In the genomic region with DNA sequence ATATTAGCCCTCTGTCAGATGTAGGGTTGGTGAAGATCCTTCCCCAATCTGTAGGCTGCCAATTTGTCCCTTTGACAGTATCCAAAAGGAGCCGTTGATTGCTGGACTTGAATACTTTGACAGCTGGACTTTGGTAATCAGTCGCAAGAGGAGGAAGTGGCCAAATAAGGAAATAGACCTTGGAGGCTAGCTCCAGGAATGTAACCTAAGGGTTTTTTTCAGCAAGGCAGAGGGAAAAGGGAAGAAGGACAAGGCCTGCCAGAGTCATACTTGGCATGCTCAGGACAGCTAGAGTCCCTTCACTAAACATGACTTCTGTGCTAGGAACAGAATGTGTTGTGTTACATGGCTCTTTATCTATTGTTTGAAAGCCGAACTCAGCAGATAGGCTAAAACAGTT, we compare ENCODE assay signal across 28 mouse cellular contexts. TPM values are rescaled to one million over a fixed set of nuclear protein-coding genes. Genes with fewer than 3 reads are reported as not detected.
A peak's percentile ranks its signal among the peaks of the same experiment; 100 is the strongest.
DNase-seq lines count a peak whose midpoint lies in the region; ATAC-seq lines count a peak whose summit lies in the region.
"Had no signal": no experiment of that assay in that cellular context is flagged by ENCODE, and none has a peak within 500 bp of the region (broad histone marks: within the 10 kb centered on the region; RNA-seq: fewer than 3 reads in every experiment).

No protein-coding gene starts in this region.

- H3K4me3 ChIP-seq in heart, embryonic 11.5 days (ENCODE audit: low read depth, low read length), result no peak overlapping the region
- no peak overlapping the region for H3K4me3 ChIP-seq in lung, embryonic 15.5 days
- no peak overlapping the region for H3K4me3 ChIP-seq in neural tube, embryonic 15.5 days (replicated peaks)
- H3K4me3 ChIP-seq: heart, embryonic 10.5 days; liver, embryonic 13.5 days; midbrain, embryonic 12.5 days; neural tube, embryonic 13.5 days had no signal

- intact Hi-C loops in heart, postnatal 10 days (cut with DNase I), result no loop called here

- H3K9me3 ChIP-seq in heart, embryonic 11.5 days (replicated peaks; ENCODE audit: control insufficient read depth, low read length), result no peaks in the 10 kb centered on the region
- H3K9me3 ChIP-seq in lung, embryonic 15.5 days, result no peaks in the 10 kb centered on the region
- H3K9me3 ChIP-seq in neural tube, embryonic 15.5 days (replicated peaks), result no peaks in the 10 kb centered on the region
- H3K9me3 ChIP-seq: heart, embryonic 10.5 days; liver, embryonic 13.5 days; midbrain, embryonic 12.5 days; neural tube, embryonic 13.5 days had no signal

- no peaks in the 10 kb centered on the region for H3K36me3 ChIP-seq in heart, embryonic 11.5 days (ENCODE audit: control insufficient read depth, insufficient read depth, low read length)
- no peaks in the 10 kb centered on the region for H3K36me3 ChIP-seq in lung, embryonic 15.5 days
- no peaks in the 10 kb centered on the region for H3K36me3 ChIP-seq in neural tube, embryonic 15.5 days
- H3K36me3 ChIP-seq: heart, embryonic 10.5 days; liver, embryonic 13.5 days; midbrain, embryonic 12.5 days; neural tube, embryonic 13.5 days had no signal

- H3K27me3 ChIP-seq in heart, embryonic 11.5 days (ENCODE audit: control insufficient read depth, insufficient read depth, low read length), result no peaks in the 10 kb centered on the region
- no peaks in the 10 kb centered on the region for H3K27me3 ChIP-seq in lung, embryonic 15.5 days
- no peaks in the 10 kb centered on the region for H3K27me3 ChIP-seq in neural tube, embryonic 15.5 days (replicated peaks)
- H3K27me3 ChIP-seq: liver, embryonic 13.5 days; midbrain, embryonic 12.5 days; neural tube, embryonic 13.5 days had no signal

- H3K4me2 ChIP-seq in heart, embryonic 11.5 days, result no peak overlapping the region
- H3K4me2 ChIP-seq in lung, embryonic 15.5 days, result no peak overlapping the region
- H3K4me2 ChIP-seq in neural tube, embryonic 15.5 days, result no peak overlapping the region
- H3K4me2 ChIP-seq: liver, embryonic 13.5 days; midbrain, embryonic 12.5 days; neural tube, embryonic 13.5 days had no signal

- H3K9ac ChIP-seq in heart, embryonic 11.5 days (ENCODE audit: low read depth, low read length), result no peak overlapping the region
- H3K9ac ChIP-seq in lung, embryonic 15.5 days, result no peak overlapping the region
- no peak overlapping the region for H3K9ac ChIP-seq in neural tube, embryonic 15.5 days (replicated peaks)
- H3K9ac ChIP-seq: liver, embryonic 13.5 days; midbrain, embryonic 12.5 days; neural tube, embryonic 13.5 days had no signal

- no peak for ATAC-seq in heart, embryonic 11.5 days (replicated peaks; ENCODE audit: insufficient number of reproducible peaks, low FRiP score, low TSS enrichment)
- no peak for ATAC-seq in lung, embryonic 15.5 days (ENCODE audit: borderline replicate concordance, extremely low read depth, low FRiP score, low TSS enrichment)
- no peak for ATAC-seq in neural tube, embryonic 15.5 days (ENCODE audit: low FRiP score)
- ATAC-seq: forebrain, embryonic 16.5 days; hindbrain, embryonic 16.5 days; intestine, embryonic 16.5 days had no signal

- no peak overlapping the region for H3K27ac ChIP-seq in heart, embryonic 11.5 days (ENCODE audit: low read depth, low read length)
- peak overlapping the region; percentile 15; the same call in 1 of the 2 replicates for H3K27ac ChIP-seq in lung, embryonic 15.5 days
- no peak overlapping the region for H3K27ac ChIP-seq in neural tube, embryonic 15.5 days (replicated peaks)
- H3K27ac ChIP-seq: heart, embryonic 10.5 days; liver, embryonic 13.5 days; midbrain, embryonic 12.5 days; neural tube, embryonic 13.5 days had no signal

- H3K4me1 ChIP-seq in heart, embryonic 11.5 days (ENCODE audit: control insufficient read depth, insufficient read depth, low read length), result no peaks in the 10 kb centered on the region
- no peaks in the 10 kb centered on the region for H3K4me1 ChIP-seq in lung, embryonic 15.5 days
- H3K4me1 ChIP-seq in neural tube, embryonic 15.5 days, result no peaks in the 10 kb centered on the region
- H3K4me1 ChIP-seq: heart, embryonic 10.5 days; liver, embryonic 13.5 days; midbrain, embryonic 12.5 days; neural tube, embryonic 13.5 days had no signal

- 32% methylated on average over 3 of the region's 3 CpGs for WGBS in heart, embryonic 11.5 days (ENCODE audit: insufficient replicate concordance)
- WGBS in lung, embryonic 15.5 days, result 39% methylated on average over 3 of the region's 3 CpGs
- WGBS in neural tube, embryonic 15.5 days, result 86% methylated on average over 3 of the region's 3 CpGs

- DNase-seq in adrenal gland, adult (ENCODE audit: inconsistent age in 2 of 2, low spot score in 1 of 2), result peak; percentile 13 to 68
- no peak for DNase-seq in adrenal gland, postnatal 4 days (ENCODE audit: low spot score in 2 of 2)
- DNase-seq in heart, postnatal 10 days, result peak; percentile 5 to 16
- no peak for DNase-seq in lung, postnatal 14 days
- peak; percentile 22 for DNase-seq in lung, postnatal 36 days
- DNase-seq: cerebellum, postnatal 10 days; embryo, embryonic 11 days; gastrocnemius, postnatal 36 days; kidney, postnatal 4 days; liver, embryonic 13.5 days; thymus, postnatal 4 days had no signal

RNA-seq across cellular contexts. Expression of a gene that starts 7.7 kb away (rescaled TPM):
- 1 to 10 TPM in 1 of 2 experiments, under 1 TPM in 1; 0.28 to 1.5 TPM for total RNA-seq in adrenal gland, postnatal 4 days (2021)
- under 1 TPM in 1 of 2 experiments, not detected in 1; 0.45 TPM for total RNA-seq in heart, postnatal 10 days (2021)
- polyA plus RNA-seq in heart, embryonic 11.5 days (2014; fragmentation: Nextera tagmentation; extraction: Ambion mirVana), result not detected in 2 replicates
- polyA plus RNA-seq in lung, embryonic 15.5 days (2015; fragmentation: Nextera tagmentation; extraction: Ambion mirVana), result 0.16 and 0.36 TPM in 2 replicates
- 0.23 TPM in 1 of 2 replicates, not detected in the other for polyA plus RNA-seq in neural tube, embryonic 15.5 days (2015; fragmentation: Nextera tagmentation; extraction: Ambion mirVana)
- total RNA-seq: gastrocnemius, postnatal 36 days; hematopoietic stem cell, adult 5-6 weeks; layer of hippocampus, postnatal 10 days; megakaryocyte progenitor cell, adult 5-6 weeks; monocyte, adult 5-6 weeks had no signal
- polyA plus RNA-seq: embryonic facial prominence, embryonic 14.5 days; forebrain, embryonic 16.5 days; intestine, embryonic 16.5 days; limb, embryonic 11.5 days; liver, embryonic 13.5 days; midbrain, embryonic 12.5 days; neural tube, embryonic 13.5 days; small intestine, adult 2 months; testis, adult 2 months had no signal

RNA-seq across cellular contexts. Expression of a gene that starts 11.2 kb away (rescaled TPM):
- total RNA-seq in adrenal gland, postnatal 4 days (2021), result 1 to 10 TPM in 1 of 2 experiments, under 1 TPM in 1; 0.51 to 1.1 TPM
- total RNA-seq in heart, postnatal 10 days (2021), result under 1 TPM in 1 of 2 experiments, not detected in 1; 0.14 TPM
- polyA plus RNA-seq in heart, embryonic 11.5 days (2014; fragmentation: Nextera tagmentation; extraction: Ambion mirVana), result 0.11 TPM in 1 of 2 replicates, not detected in the other
- polyA plus RNA-seq in lung, embryonic 15.5 days (2015; fragmentation: Nextera tagmentation; extraction: Ambion mirVana), result 0.14 and 0.18 TPM in 2 replicates
- 0.22 and 0.27 TPM in 2 replicates for polyA plus RNA-seq in neural tube, embryonic 15.5 days (2015; fragmentation: Nextera tagmentation; extraction: Ambion mirVana)
- total RNA-seq: gastrocnemius, postnatal 36 days; hematopoietic stem cell, adult 5-6 weeks; megakaryocyte progenitor cell, adult 5-6 weeks; monocyte, adult 5-6 weeks had no signal
- polyA plus RNA-seq: midbrain, embryonic 12.5 days; small intestine, adult 2 months had no signal

RNA-seq across cellular contexts. Expression of a gene that starts 18.0 kb away (rescaled TPM):
- 10 to 100 TPM; 27.8 to 29.4 TPM for total RNA-seq in adrenal gland, postnatal 4 days (2021)
- total RNA-seq in heart, postnatal 10 days (2021), result 10 to 100 TPM; 25.5 to 33.0 TPM
- polyA plus RNA-seq in heart, embryonic 11.5 days (2014; fragmentation: Nextera tagmentation; extraction: Ambion mirVana), result 4.1 and 5.1 TPM in 2 replicates
- polyA plus RNA-seq in lung, embryonic 15.5 days (2015; fragmentation: Nextera tagmentation; extraction: Ambion mirVana), result 22.6 and 25.3 TPM in 2 replicates
- 11.7 and 11.8 TPM in 2 replicates for polyA plus RNA-seq in neural tube, embryonic 15.5 days (2015; fragmentation: Nextera tagmentation; extraction: Ambion mirVana)
- total RNA-seq: hematopoietic stem cell, adult 5-6 weeks; megakaryocyte progenitor cell, adult 5-6 weeks; monocyte, adult 5-6 weeks had no signal

RNA-seq across cellular contexts. Expression of a gene that starts 59.6 kb away (rescaled TPM):
- total RNA-seq in adrenal gland, postnatal 4 days (2021), result under 1 TPM in 1 of 2 experiments, not detected in 1; 0.39 TPM
- under 1 TPM in 1 of 2 experiments, not detected in 1; 0.17 TPM for total RNA-seq in heart, postnatal 10 days (2021)
- polyA plus RNA-seq in heart, embryonic 11.5 days (2014; fragmentation: Nextera tagmentation; extraction: Ambion mirVana), result 0.09 and 0.21 TPM in 2 replicates
- polyA plus RNA-seq in lung, embryonic 15.5 days (2015; fragmentation: Nextera tagmentation; extraction: Ambion mirVana), result not detected in 2 replicates
- polyA plus RNA-seq in neural tube, embryonic 15.5 days (2015; fragmentation: Nextera tagmentation; extraction: Ambion mirVana), result 0.18 and 0.27 TPM in 2 replicates
- total RNA-seq: gastrocnemius, postnatal 36 days; hematopoietic stem cell, adult 5-6 weeks; monocyte, adult 5-6 weeks had no signal
- polyA plus RNA-seq: limb, embryonic 11.5 days; liver, embryonic 13.5 days; midbrain, embryonic 12.5 days; neural tube, embryonic 13.5 days had no signal

Comparison
In these comparisons a context has a peak if more than half of its experiments do, and no peak if none do; other contexts are left out.
1. DNase-seq: peak in adrenal gland, adult (2 of 2), heart, postnatal 10 days (2 of 2) and lung, postnatal 36 days (single experiment); none in adrenal gland, postnatal 4 days (0 of 2) and lung, postnatal 14 days (single experiment).